Mouse (Mus musculus): ENCODE data around the gene Anxa9. TPM values are rescaled to one million over a fixed set of nuclear protein-coding genes. Genes with fewer than 3 reads are reported as not detected.
A peak's percentile ranks its signal among the peaks of the same experiment; 100 is the strongest.

The Anxa9 gene
- total RNA-seq, 2 experiments from 2014 or later: 0.64 to 0.89 TPM

GRCm38 (mm10) chr3:95267855-95268254, 39.1 kb downstream of the Anxa9 start:
- no peak for DNase-seq (ENCODE audit: low spot score in 2 of 2)
- intact Hi-C loops (cut with DNase I): loop anchor here (5.0 kb wide), 1 partner anchor 41 kb away; the partner anchor contains the start of gene Cdc42se1

- intact Hi-C loops (cut with DNase I): loop anchor here (5.0 kb wide), 1 partner anchor 39 kb away; the partner anchor contains the start of gene Cdc42se1
- DNase-seq (ENCODE audit: low spot score in 2 of 2): no peak
Measured at GRCm38 (mm10) chr3:95266052-95266451, 40.9 kb downstream of the Anxa9 start.

GRCm38 (mm10) chr3:95264724-95265123, 42.3 kb downstream of the Anxa9 start:
- DNase-seq (ENCODE audit: low spot score in 2 of 2): peak; percentile 19 to 72
- intact Hi-C loops (cut with DNase I): loop anchor here (5.0 kb wide), 2 partner anchors 37 to 122 kb away; partner anchors contain the start of genes Cdc42se1 and Tnfaip8l2

GRCm38 (mm10) chr3:95263089-95263739, 43.8 kb downstream of the Anxa9 start:
- DNase-seq (ENCODE audit: low spot score in 2 of 2): peak; percentile 57 to 67
- intact Hi-C loops (cut with DNase I): loop anchor here (5.0 kb wide), 1 partner anchor 121 kb away; the partner anchor contains the start of gene Tnfaip8l2

GRCm38 (mm10) chr3:95261975-95262374, 45.0 kb downstream of the Anxa9 start:
- intact Hi-C loops (cut with DNase I): loop anchor here (5.0 kb wide), 1 partner anchor 120 kb away; the partner anchor contains the start of gene Tnfaip8l2

GRCm38 (mm10) chr3:95256931-95257330, 50.0 kb downstream of the Anxa9 start:
- intact Hi-C loops (cut with DNase I): no loop called here
- DNase-seq (ENCODE audit: low spot score in 2 of 2): no peak

More at GRCm38 (mm10) chr3:95261975-95262374, 45.0 kb downstream of the Anxa9 start:
- no peak for DNase-seq (ENCODE audit: low spot score in 2 of 2)

GRCm38 (mm10) chr3:95250783-95251424, 56.1 kb downstream of the Anxa9 start, which contains the start of gene Bnipl:
Bnipl (minus strand) TSS chr3:95251193.
- intact Hi-C loops (cut with DNase I): no loop called here
- no peak for DNase-seq (ENCODE audit: low spot score in 2 of 2)

GRCm38 (mm10) chr3:95250361-95250760, 56.6 kb downstream of the Anxa9 start:
- intact Hi-C loops (cut with DNase I): no loop called here
- no peak for DNase-seq (ENCODE audit: low spot score in 2 of 2)

- DNase-seq (ENCODE audit: low spot score in 2 of 2): no peak
- intact Hi-C loops (cut with DNase I): no loop called here
Measured at GRCm38 (mm10) chr3:95247660-95248336, 59.2 kb downstream of the Anxa9 start.

- peak; percentile 62 to 70 for DNase-seq (ENCODE audit: low spot score in 2 of 2)
- intact Hi-C loops (cut with DNase I): no loop called here
Measured at GRCm38 (mm10) chr3:95246465-95247231, 60.3 kb downstream of the Anxa9 start.

Other genes starting within 250 kb of the Anxa9 start
- 10 to 100 TPM; 37.6 to 45.1 TPM for gene Pip5k1a, start 200.2 kb downstream of the Anxa9 start, total RNA-seq (2021)
- 10 to 100 TPM; 36.1 to 37.3 TPM for gene Vps72, start 196.2 kb downstream of the Anxa9 start, total RNA-seq (2021)
- under 1 TPM; 0.29 to 0.32 TPM for gene Tmod4, start 182.7 kb downstream of the Anxa9 start, total RNA-seq (2021)
- gene Scnm1, start 173.2 kb downstream of the Anxa9 start, total RNA-seq (2021): 10 to 100 TPM; 38.8 to 42.8 TPM
- 10 to 100 TPM; 19.2 to 20.7 TPM for gene Lysmd1, start 173.1 kb downstream of the Anxa9 start, total RNA-seq (2021)
- 1 to 10 TPM; 1.8 to 3.1 TPM for gene Tnfaip8l2, start 164.8 kb downstream of the Anxa9 start, total RNA-seq (2021)
- 10 to 100 TPM; 40.3 to 40.5 TPM for gene Sema6c, start 146.7 kb downstream of the Anxa9 start, total RNA-seq (2021)
- gene Gabpb2, start 89.3 kb downstream of the Anxa9 start, total RNA-seq (2021): 1 to 10 TPM; 7.5 to 7.8 TPM
- gene Cdc42se1, start 78.4 kb downstream of the Anxa9 start, total RNA-seq (2021): 10 to 100 TPM; 67.3 to 71.2 TPM
- gene Mllt11, start 75.0 kb downstream of the Anxa9 start, total RNA-seq (2021): 100 to 1,000 TPM; 468 to 474 TPM
- gene Gm128, start 65.6 kb downstream of the Anxa9 start, total RNA-seq (2021): not detected
- gene Bnipl, start 56.0 kb downstream of the Anxa9 start, total RNA-seq (2021): under 1 TPM in 1 of 2 experiments, not detected in 1; 0.33 TPM
- gene Mindy1, start 25.8 kb downstream of the Anxa9 start, total RNA-seq (2021): 10 to 100 TPM; 23.5 to 25.5 TPM
- gene Prune1, start 25.1 kb downstream of the Anxa9 start, total RNA-seq (2021): 10 to 100 TPM; 31.7 to 32.3 TPM
- 10 to 100 TPM; 39.1 to 46.8 TPM for gene Cers2, start 7.6 kb upstream of the Anxa9 start, total RNA-seq (2021)
- 10 to 100 TPM; 38.1 to 41.5 TPM for gene Setdb1, start 50.0 kb upstream of the Anxa9 start, total RNA-seq (2021)
- not detected for gene 4930558C23Rik, start 95.7 kb upstream of the Anxa9 start, total RNA-seq (2021)
- gene Arnt, start 127.2 kb upstream of the Anxa9 start, total RNA-seq (2021): 10 to 100 TPM; 32.2 to 36.2 TPM
- 10 to 100 TPM; 15.1 to 18.0 TPM for gene Ctsk, start 192.1 kb upstream of the Anxa9 start, total RNA-seq (2021)
- gene Ctss, start 219.6 kb upstream of the Anxa9 start, total RNA-seq (2021): 10 to 100 TPM; 29.6 to 31.3 TPM

All from left cerebral cortex, postnatal 14 days (tissue).